Mouse (Mus musculus) intestine, embryonic 14.5 days (tissue): Measurements from ENCODE around the gene Erp27. TPM values are rescaled to one million over a fixed set of nuclear protein-coding genes. Genes with fewer than 3 reads are reported as not detected.

Experiments
- polyA plus RNA-seq: library from polyadenylated mRNA; unstranded; fragments of >200 nt; fragmentation: Nextera tagmentation; extraction: Ambion mirVana; gene quantifications from 2 replicates; pipeline ENCODE4 v1.2.1, GENCODE M21; 2014

Gene Erp27
- polyA plus RNA-seq, 1 experiment from 2014 or later, result 6.0 TPM

Other genes with a start within 250 kb of the Erp27 start
- 62.1 and 63.7 TPM in 2 replicates for gene Gucy2c, start 140.4 kb downstream of the Erp27 start, polyA plus RNA-seq
- gene Hist4h4, start 117.8 kb downstream of the Erp27 start, polyA plus RNA-seq, result 1.3 and 2.2 TPM in 2 replicates
- 152 and 182 TPM in 2 replicates for gene H2afj, start 113.9 kb downstream of the Erp27 start, polyA plus RNA-seq
- 1.1 and 1.7 TPM in 2 replicates for gene BC049715, start 94.6 kb downstream of the Erp27 start, polyA plus RNA-seq
- 113 TPM in 2 replicates for gene Wbp11, start 93.9 kb downstream of the Erp27 start, polyA plus RNA-seq
- gene Smco3, start 86.7 kb downstream of the Erp27 start, polyA plus RNA-seq, result 3.7 and 4.0 TPM in 2 replicates
- gene Art4, start 64.4 kb downstream of the Erp27 start, polyA plus RNA-seq, result 2.0 and 3.5 TPM in 2 replicates
- gene Mgp, start 46.4 kb downstream of the Erp27 start, polyA plus RNA-seq, result 101 and 117 TPM in 2 replicates
- gene Pde6h, start 1.7 kb upstream of the Erp27 start, polyA plus RNA-seq, result 1.1 TPM in 1 of 2 replicates, not detected in the other
- 57.9 and 60.1 TPM in 2 replicates for gene Arhgdib, start 19.7 kb upstream of the Erp27 start, polyA plus RNA-seq
- 25.3 and 28.8 TPM in 2 replicates for gene Rerg, start 248.3 kb upstream of the Erp27 start, polyA plus RNA-seq